ENCODE assay signal across 20 mouse cellular contexts in genomic region chr5:100706675-100707074, GRCm38 (mm10). TPM values are rescaled to one million over a fixed set of nuclear protein-coding genes. Genes with fewer than 3 reads are reported as not detected.
DNase-seq lines count a peak whose midpoint lies in the region; ATAC-seq and TF ChIP-seq lines count a peak whose summit lies in the region.
"Had no signal": no experiment of that assay in that cellular context is flagged by ENCODE, and none has a peak within 500 bp of the region (broad histone marks: within the 10 kb centered on the region; RNA-seq: fewer than 3 reads in every experiment).

No protein-coding gene starts in this region.

- no peak overlapping the region for H3K9ac ChIP-seq in kidney, postnatal 0 days (ENCODE audit: low read depth, low read length)
- no peak overlapping the region for H3K9ac ChIP-seq in kidney, embryonic 16.5 days (replicated peaks; ENCODE audit: low read length)
- H3K9ac ChIP-seq: forebrain, embryonic 13.5 days; liver, embryonic 13.5 days; lung, embryonic 15.5 days; neural tube, embryonic 13.5 days had no signal

- H3K4me1 ChIP-seq in kidney, postnatal 0 days (replicated peaks; ENCODE audit: insufficient read depth, low read length) = no peaks in the 10 kb centered on the region
- no peaks in the 10 kb centered on the region for H3K4me1 ChIP-seq in kidney, embryonic 16.5 days (ENCODE audit: insufficient read depth, low read length)
- H3K4me1 ChIP-seq in midbrain, embryonic 10.5 days = no peaks in the 10 kb centered on the region
- H3K4me1 ChIP-seq: forebrain, embryonic 13.5 days; liver, embryonic 13.5 days; lung, embryonic 15.5 days; neural tube, embryonic 13.5 days had no signal

- no peaks in the 10 kb centered on the region for H3K27me3 ChIP-seq in kidney, postnatal 0 days (ENCODE audit: insufficient read depth, low read length)
- H3K27me3 ChIP-seq in kidney, embryonic 16.5 days (ENCODE audit: insufficient read depth, low read length) = no peaks in the 10 kb centered on the region
- H3K27me3 ChIP-seq in midbrain, embryonic 10.5 days (ENCODE audit: low read depth, poor library complexity, severe bottlenecking) = no peaks in the 10 kb centered on the region
- H3K27me3 ChIP-seq: forebrain, embryonic 13.5 days; liver, embryonic 13.5 days; lung, embryonic 15.5 days; neural tube, embryonic 13.5 days had no signal

- TF ChIP-seq CTCF in kidney, postnatal 0 days (IDR thresholded peaks at IDR 0.05; ENCODE audit: low read depth) = no peak

- peak; percentile 40; the same call in 1 of the 2 replicates for ATAC-seq in kidney, postnatal 0 days (replicated peaks; ENCODE audit: low FRiP score, low read depth)
- ATAC-seq in kidney, embryonic 16.5 days (ENCODE audit: low FRiP score, low TSS enrichment) = no peak
- ATAC-seq: forebrain, embryonic 13.5 days had no signal

- no peak overlapping the region for H3K4me3 ChIP-seq in kidney, postnatal 0 days (replicated peaks; ENCODE audit: low read depth, low read length)
- no peak overlapping the region for H3K4me3 ChIP-seq in kidney, embryonic 16.5 days (ENCODE audit: low read length)
- no peak overlapping the region for H3K4me3 ChIP-seq in midbrain, embryonic 10.5 days
- H3K4me3 ChIP-seq: forebrain, embryonic 13.5 days; limb, embryonic 10.5 days; liver, embryonic 13.5 days; lung, embryonic 15.5 days; neural tube, embryonic 13.5 days had no signal

- no peak overlapping the region for H3K4me2 ChIP-seq in kidney, postnatal 0 days (ENCODE audit: low read length)
- H3K4me2 ChIP-seq in kidney, embryonic 16.5 days (replicated peaks; ENCODE audit: low read depth, low read length) = no peak overlapping the region
- H3K4me2 ChIP-seq: forebrain, embryonic 13.5 days; liver, embryonic 13.5 days; lung, embryonic 15.5 days; neural tube, embryonic 13.5 days had no signal

- WGBS in kidney, postnatal 0 days = 37% methylated on average over 8 of the region's 8 CpGs
- 39% methylated on average over 8 of the region's 8 CpGs for WGBS in kidney, embryonic 16.5 days
- whole genome bisulfite sequencing in midbrain, embryonic 10.5 days = 69% methylated on average over 8 of the region's 8 CpGs

- peak; percentile 9 for DNase-seq in embryo, embryonic 11 days
- no peak for DNase-seq in embryo, embryonic 10 days (ENCODE audit: low spot score)
- DNase-seq in kidney, postnatal 0 days (ENCODE audit: low spot score) = peak; percentile 12
- DNase-seq in Muller cell, postnatal 12 days (ENCODE audit: inconsistent ontology term) = peak; percentile 81
- DNase-seq in retina, embryonic 14.5 days (ENCODE audit: low spot score) = peak; percentile 74
- no peak for DNase-seq in urinary bladder, postnatal 36 days (ENCODE audit: low spot score in 2 of 2)
- DNase-seq in midbrain, embryonic 10.5 days (ENCODE audit: low spot score) = no peak
- DNase-seq: adrenal gland, adult 8-10 months; cerebellum, adult 11-12 months; gastrocnemius, postnatal 14 days; kidney, adult 8-10 months; layer of hippocampus, postnatal 36 days; liver, embryonic 13.5 days; right cerebral cortex, postnatal 25 days; thymus, postnatal 14 days had no signal

- H3K9me3 ChIP-seq in kidney, postnatal 0 days (replicated peaks; ENCODE audit: low read length) = no peaks in the 10 kb centered on the region
- H3K9me3 ChIP-seq in kidney, embryonic 16.5 days (ENCODE audit: low read length) = no peaks in the 10 kb centered on the region
- H3K9me3 ChIP-seq in midbrain, embryonic 10.5 days (replicated peaks) = no peaks in the 10 kb centered on the region
- H3K9me3 ChIP-seq: forebrain, embryonic 13.5 days; limb, embryonic 10.5 days; liver, embryonic 13.5 days; lung, embryonic 15.5 days; neural tube, embryonic 13.5 days had no signal

- H3K27ac ChIP-seq in kidney, postnatal 0 days = no peak overlapping the region
- H3K27ac ChIP-seq in kidney, embryonic 16.5 days (ENCODE audit: low read length) = no peak overlapping the region
- no peak overlapping the region for H3K27ac ChIP-seq in midbrain, embryonic 10.5 days (replicated peaks)
- H3K27ac ChIP-seq: forebrain, embryonic 13.5 days; limb, embryonic 10.5 days; liver, embryonic 13.5 days; lung, embryonic 15.5 days; neural tube, embryonic 13.5 days had no signal

- H3K36me3 ChIP-seq in kidney, postnatal 0 days (ENCODE audit: insufficient read depth, low read length) = no peaks in the 10 kb centered on the region
- H3K36me3 ChIP-seq in kidney, embryonic 16.5 days (ENCODE audit: insufficient read depth, low read length) = no peaks in the 10 kb centered on the region
- H3K36me3 ChIP-seq in midbrain, embryonic 10.5 days = no peaks in the 10 kb centered on the region
- H3K36me3 ChIP-seq: limb, embryonic 10.5 days; liver, embryonic 13.5 days; lung, embryonic 15.5 days; neural tube, embryonic 13.5 days had no signal

RNA-seq across cellular contexts. Expression of gene Hpse, which starts 12.8 kb away (rescaled TPM):
- polyA plus RNA-seq in kidney, postnatal 0 days (2015; fragmentation: Nextera tagmentation; extraction: Ambion mirVana) = 2.2 and 2.4 TPM in 2 replicates
- polyA plus RNA-seq in kidney, embryonic 16.5 days (2015; fragmentation: Nextera tagmentation; extraction: Ambion mirVana) = 4.0 and 4.5 TPM in 2 replicates
- polyA plus RNA-seq in midbrain, embryonic 10.5 days (2016; fragmentation: Nextera tagmentation; extraction: Ambion mirVana) = 1.2 TPM in 2 replicates

RNA-seq across cellular contexts. Expression of gene Coq2, which starts 31.7 kb away (rescaled TPM):
- 62.0 and 64.6 TPM in 2 replicates for polyA plus RNA-seq in kidney, postnatal 0 days (2015; fragmentation: Nextera tagmentation; extraction: Ambion mirVana)
- 68.5 and 70.3 TPM in 2 replicates for polyA plus RNA-seq in kidney, embryonic 16.5 days (2015; fragmentation: Nextera tagmentation; extraction: Ambion mirVana)
- polyA plus RNA-seq in midbrain, embryonic 10.5 days (2016; fragmentation: Nextera tagmentation; extraction: Ambion mirVana) = 54.9 and 58.2 TPM in 2 replicates

Comparison
In these comparisons a context has a peak if more than half of its experiments do, and no peak if none do; other contexts are left out.
1. DNase-seq: peak in embryo, embryonic 11 days (single experiment), kidney, postnatal 0 days (single experiment), Muller cell, postnatal 12 days (single experiment) and retina, embryonic 14.5 days (single experiment); none in embryo, embryonic 10 days (single experiment), urinary bladder, postnatal 36 days (0 of 2) and midbrain, embryonic 10.5 days (single experiment).